Mouse (Mus musculus): ENCODE data around the gene Rap1gds1. TPM values are rescaled to one million over a fixed set of nuclear protein-coding genes. Genes with fewer than 3 reads are reported as not detected.

The Rap1gds1 gene
- total and polyA plus RNA-seq, 2 experiments from 2014 or later, result 32.2 to 47.9 TPM

DNA sequence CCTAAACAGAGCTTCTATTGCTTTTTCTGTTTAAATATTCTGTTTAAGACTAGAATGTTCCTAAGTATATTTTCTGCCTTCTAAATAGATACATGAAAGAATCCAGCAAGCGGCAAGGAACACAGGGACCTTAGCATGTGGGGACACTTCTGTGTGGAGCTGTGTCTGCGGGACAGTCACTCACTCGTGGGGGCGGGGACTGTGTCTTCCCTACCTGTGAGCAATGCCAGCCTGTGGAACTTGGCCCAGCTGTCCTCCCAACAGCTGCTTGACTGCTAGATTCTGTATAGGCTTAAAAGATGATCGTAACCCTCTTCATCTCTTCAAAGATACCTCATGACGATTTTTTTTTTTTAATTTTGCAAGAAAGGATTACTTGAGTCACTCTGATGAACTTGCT lies 199.1 kb downstream of the Rap1gds1 start:
- no peak overlapping the region for H3K27ac ChIP-seq (ENCODE audit: low read depth)
- ATAC-seq (ENCODE audit: insufficient read depth, low read depth), result no peak
- 84% methylated on average over 6 of the region's 6 CpGs for WGBS

More for the DNA sequence above, 199.1 kb downstream of the Rap1gds1 start:
- TF ChIP-seq EP300 (IDR thresholded peaks at IDR 0.05; ENCODE audit: low read depth) (no peak), CTCF (IDR thresholded peaks at IDR 0.05; ENCODE audit: low read depth) (no peak)
- no peak overlapping the region for H3K4me3 ChIP-seq (ENCODE audit: low read depth, low read length)
- H3K4me1 ChIP-seq (ENCODE audit: control insufficient read depth, insufficient read depth), result no peaks in the 10 kb centered on the region
- no peaks in the 10 kb centered on the region for H3K36me3 ChIP-seq (replicated peaks; ENCODE audit: control insufficient read depth, insufficient read depth, low read length)
- H3K27me3 ChIP-seq (ENCODE audit: control insufficient read depth, insufficient read depth, low read length), result no peaks in the 10 kb centered on the region
- no peak overlapping the region for H3K9ac ChIP-seq (replicated peaks; ENCODE audit: low read depth, low read length)
- no peak overlapping the region for H3K4me2 ChIP-seq (ENCODE audit: low read depth, low read length)
- no peak for DNase-seq (ENCODE audit: low spot score)
- H3K9me3 ChIP-seq (replicated peaks; ENCODE audit: control insufficient read depth, low read length), result no peaks in the 10 kb centered on the region

Other genes starting within 250 kb of the Rap1gds1 start
- gene Stpg2, start 130.5 kb upstream of the Rap1gds1 start, total RNA-seq (2014; rRNA removed; ENCODE audit: low replicate concordance), result not detected in 2 replicates
- not detected in 2 replicates for gene Stpg2, start 130.5 kb upstream of the Rap1gds1 start, polyA plus RNA-seq (2015; fragmentation: Nextera tagmentation; extraction: Ambion mirVana)